Mouse (Mus musculus) adipocyte (in vitro differentiated cells): ENCODE results near the gene Rnf11.

Experiments
- DNase-seq: peaks from one replicate; pipeline ENCODE4 v3.0.0-alpha.2; 2016; ENCODE audit warnings: low spot score

Gene Rnf11

DNA sequence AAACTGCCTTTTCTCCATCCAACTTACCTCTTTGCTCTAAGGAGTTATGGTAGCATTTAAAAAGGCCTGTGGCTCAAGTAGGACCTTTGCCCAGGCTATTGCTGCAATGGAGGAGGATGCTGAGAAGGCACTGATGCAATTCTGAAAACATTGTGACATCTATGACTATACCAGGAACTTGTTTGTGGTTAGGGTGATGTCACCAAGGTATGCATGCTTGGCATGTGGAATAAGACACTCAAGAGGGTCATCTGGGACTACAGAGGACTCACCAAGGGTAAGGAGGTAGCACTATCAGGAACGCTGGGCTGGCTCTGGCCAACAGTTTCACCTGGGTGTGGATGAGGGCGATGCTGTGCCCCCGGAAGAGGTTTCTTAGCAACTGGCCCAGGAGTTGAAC is at the start of gene Rnf11:
Gene Rnf11 (minus strand): TSS at position 108 of the 400 bp plus-strand sequence.
- peak; percentile 69 for DNase-seq

GRCm38 (mm10) chr4:109531111-109531510 is 46.6 kb upstream of the Rnf11 start, which contains the start of gene 4930522H14Rik:
TSS of gene 4930522H14Rik (minus strand) at chr4:109531297.
- no peak for DNase-seq

GRCm38 (mm10) chr4:109530245-109530816 is 45.8 kb upstream of the Rnf11 start:
- DNase-seq: no peak

DNA sequence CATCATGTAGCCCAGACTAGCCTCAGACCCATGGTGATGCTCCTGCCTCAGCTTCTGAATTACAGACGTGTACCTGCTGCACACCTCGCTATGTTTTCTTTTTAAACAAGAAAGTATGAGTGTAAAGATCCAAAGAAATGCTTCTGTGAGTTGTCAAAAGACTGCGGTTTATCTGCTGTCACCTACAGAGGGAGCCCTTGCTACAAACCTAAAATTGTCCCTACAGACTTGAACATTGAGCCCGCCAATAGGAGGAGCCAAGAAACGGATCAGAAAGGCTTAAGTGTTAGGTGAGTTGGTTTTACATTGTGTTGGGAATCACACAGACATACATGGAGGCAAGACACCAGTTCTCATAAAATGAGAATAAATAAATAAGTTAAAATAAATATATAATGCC is 20.4 kb upstream of the Rnf11 start:
- DNase-seq: peak; percentile 89

DNA sequence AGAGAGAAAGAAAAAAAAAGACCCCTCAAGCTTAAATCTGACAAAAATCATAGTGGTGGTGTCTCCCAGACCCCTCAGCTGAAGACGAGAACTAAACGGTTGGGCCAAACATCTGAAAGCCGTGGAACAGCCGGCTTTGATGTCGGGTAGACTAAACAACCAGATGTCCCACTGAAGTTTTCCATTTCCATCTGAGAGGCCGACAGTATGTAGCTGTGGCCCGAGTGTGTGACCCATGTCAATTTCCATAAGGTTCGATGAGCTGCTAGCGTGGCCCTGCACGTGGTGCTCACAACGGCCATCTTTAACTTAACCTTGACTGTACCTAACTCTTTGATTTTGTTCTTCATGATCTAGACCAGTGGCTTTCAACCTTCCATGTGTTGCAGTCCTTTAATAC is 13.9 kb upstream of the Rnf11 start:
- no peak for DNase-seq

- DNase-seq: no peak
These were observed 9.1 kb upstream of the Rnf11 start for GRCm38 (mm10) chr4:109493581-109493980.

GRCm38 (mm10) chr4:109488812-109489211 is 4.3 kb upstream of the Rnf11 start:
- no peak for DNase-seq

DNA sequence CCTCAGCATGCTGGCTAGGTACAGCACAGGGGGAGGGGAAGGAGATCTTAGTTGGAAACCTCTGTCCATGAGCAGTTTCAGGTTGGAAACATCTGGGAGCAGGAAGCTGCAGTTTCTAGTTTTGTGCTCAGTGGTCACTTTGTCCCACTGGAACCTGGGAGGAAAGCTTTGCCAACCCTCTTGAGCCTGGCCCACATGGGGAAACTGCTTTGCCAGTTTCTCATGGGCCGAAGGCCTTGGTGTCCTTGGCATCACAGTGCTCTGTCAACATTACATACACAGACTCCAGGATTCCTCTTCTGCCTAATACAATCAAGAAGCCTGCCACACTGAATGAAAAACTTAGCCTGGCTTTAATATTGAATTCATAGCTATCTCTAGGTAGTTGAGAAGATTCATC is 1.8 kb downstream of the Rnf11 start:
- peak; percentile 52 for DNase-seq

- DNase-seq: no peak
These were observed 3.1 kb downstream of the Rnf11 start for GRCm38 (mm10) chr4:109481424-109481823.

DNA sequence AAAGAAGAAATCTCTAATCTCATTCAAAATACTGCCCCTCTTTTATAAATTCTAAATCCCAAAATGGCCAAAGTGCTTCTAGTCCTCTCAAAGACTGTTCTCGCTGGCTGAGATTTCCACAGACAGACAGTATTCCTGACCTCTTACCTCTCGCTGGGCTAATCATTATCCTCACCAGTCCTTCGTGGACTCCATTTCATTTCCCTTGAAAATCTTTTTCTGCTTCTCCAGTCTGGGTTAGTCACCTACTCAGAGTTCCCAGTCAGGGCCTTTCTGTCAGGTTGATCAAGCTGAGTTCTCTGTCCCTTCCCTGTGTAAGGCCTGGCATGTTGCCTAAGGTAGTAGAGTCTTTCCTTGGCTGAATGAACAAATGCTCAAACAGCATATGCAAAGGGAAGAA is 7.1 kb downstream of the Rnf11 start:
- no peak for DNase-seq

GRCm38 (mm10) chr4:109476554-109477014 is 7.9 kb downstream of the Rnf11 start:
- DNase-seq: peak; percentile 83

DNA sequence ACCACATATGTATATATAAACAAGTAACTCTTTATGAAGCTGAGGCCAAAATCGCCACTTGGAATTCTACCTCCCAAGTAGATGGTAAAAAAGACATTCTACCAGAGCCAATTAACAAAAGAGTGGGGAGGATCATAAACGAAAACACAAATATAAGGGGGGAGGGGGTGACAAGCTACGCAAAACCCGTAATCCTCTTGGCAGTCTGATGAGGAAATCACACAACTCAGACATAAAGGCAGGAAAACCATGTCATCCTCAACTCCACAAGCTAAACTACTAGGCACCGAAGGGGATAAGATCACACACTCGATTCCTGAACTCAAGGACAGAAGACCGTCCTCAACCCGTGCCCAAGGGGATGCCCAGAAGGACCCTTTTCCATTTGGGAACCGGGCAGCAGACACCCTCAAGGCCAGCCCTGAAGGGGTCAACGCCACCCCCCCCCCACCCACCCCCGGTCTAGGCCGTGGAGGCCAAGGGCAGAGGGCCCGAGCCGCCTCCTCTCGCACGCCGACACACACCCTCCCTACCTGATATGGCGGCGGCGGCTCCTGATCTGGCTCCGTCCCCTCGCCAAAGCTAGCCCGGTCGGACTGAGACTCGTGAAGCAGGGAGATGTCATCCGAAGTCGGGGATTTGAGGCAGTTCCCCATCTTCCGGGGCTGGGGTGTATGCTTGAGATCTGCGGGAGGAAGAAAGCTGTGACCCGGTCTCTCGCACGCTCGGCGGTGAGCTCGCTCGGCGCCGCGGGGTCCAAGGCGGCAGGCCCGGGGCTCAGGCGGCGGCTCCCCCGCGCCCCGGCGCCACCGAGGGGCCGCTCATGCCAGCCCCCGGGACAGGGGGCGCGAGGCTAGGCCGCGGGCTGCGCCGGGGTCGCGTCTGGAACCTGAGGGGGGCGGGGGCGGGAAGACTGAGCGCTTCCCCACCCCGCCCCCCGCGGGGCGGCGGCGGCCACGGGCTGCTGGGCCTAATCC is 8.7 kb downstream of the Rnf11 start:
- peak; percentile 63 for DNase-seq

DNA sequence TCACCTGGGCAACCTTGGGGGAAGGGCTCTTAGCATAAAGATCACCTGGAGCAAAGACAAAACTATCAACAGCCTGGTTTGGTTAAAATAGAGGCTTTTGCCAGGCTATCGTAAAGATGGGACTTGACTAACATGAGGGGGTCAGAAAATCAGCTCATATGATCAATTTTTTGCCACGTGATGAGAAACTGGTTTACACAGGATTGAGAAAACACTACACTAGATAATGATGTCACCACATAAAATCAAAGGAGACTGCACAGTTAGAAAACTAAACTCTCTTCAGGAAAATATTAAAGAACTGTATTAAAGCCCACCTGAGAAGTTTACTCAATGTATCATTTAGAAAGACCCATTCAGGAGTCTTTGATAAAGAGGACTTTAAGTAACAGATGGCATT is 9.4 kb downstream of the Rnf11 start:
- peak; percentile 37 for DNase-seq

DNA sequence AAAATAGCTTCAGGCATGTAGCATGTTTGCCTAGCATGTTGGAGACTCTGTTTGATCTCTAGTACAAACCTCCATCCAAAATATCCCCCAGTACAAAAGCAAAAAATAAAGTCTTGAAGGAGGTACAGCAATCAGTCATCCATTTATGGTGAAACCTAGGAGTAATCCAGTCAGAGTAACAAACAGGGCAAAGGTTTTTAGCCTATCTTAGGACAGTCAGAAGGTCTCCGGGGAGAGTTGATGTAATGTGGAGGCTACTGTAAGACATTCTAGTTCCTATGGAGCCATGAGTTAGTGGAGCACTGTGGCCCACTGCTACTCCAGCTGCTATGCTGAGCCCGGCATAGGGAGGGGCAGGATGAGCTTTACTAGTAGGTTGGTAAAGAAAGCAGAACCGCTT is 12.0 kb downstream of the Rnf11 start:
- peak; percentile 67 for DNase-seq

- no peak for DNase-seq
These were observed 12.9 kb downstream of the Rnf11 start for GRCm38 (mm10) chr4:109471606-109472005.

DNA sequence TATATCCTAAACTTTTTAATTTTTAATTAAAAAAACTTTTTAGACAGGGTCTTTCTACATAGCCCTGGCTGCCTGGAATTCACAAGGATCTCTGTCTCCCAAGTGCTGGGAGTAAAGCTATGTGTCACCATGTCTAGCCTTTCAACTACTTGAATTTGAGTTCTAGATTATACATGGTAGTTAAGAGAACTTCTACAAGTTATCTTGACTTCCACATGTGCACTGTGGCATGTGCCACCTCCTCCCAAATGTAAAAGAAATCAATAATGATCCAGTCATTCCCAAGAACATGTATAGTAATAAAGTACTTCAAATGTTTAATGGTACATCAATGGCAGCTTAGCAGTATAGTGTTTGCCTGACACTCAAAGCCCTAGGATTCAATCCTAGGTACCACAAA is 16.8 kb downstream of the Rnf11 start:
- no peak for DNase-seq

- no peak for DNase-seq
These were observed 20.6 kb downstream of the Rnf11 start for GRCm38 (mm10) chr4:109463892-109464291.

DNA sequence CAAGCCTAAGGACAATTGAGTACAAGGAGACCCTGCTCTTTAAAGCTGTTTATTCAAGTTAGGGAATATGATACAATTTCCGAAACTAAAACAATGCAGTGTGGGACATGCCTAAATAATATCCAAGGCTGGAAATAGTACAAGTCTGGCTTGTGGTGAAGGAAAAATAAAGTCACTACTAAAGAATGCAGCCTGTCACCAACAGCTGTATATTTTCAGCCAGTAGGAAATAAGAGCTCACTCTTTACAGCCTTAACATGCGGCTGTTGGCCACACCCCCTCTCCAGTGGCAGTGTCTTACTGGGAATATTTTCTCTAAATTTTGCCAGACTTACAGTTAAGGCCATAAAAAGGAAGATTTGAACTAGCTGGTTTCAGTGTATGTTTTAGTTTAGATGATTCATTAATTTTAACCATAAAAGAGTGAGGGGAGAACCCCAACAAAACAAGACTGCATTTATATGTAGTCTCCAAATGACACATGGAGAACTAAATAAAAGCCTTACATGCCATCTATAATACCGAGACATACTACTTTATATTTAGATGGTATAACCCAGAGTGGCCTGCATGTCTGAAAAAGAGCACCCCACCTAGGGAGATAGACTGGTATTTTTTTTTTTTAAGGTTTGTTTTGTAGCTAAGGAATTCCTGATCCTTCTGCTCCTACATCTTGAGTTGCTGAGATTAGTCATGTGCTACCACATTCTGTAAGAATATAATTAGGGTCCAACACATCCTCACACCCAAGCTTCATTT is 23.9 kb downstream of the Rnf11 start:
- peak; percentile 56 for DNase-seq

DNA sequence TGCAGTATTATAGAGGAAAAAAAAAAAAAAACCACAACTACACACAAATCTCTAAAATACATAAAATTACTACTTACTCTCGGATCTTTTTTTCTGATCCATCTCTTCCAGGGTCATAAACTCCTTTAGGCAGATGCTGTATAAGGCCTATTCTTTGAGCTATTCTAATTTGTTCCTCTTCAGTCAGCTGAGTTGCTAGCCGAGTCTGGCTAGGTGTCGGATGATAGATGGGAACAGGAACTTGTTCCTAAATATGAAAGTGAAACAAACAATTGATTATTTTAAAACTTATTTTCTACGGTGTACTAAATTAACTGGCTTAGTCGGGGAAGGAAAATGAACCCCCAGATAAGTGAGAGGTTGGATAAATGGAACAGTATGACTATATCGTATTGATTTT is 27.7 kb downstream of the Rnf11 start:
- DNase-seq: no peak

- no peak for DNase-seq
These were observed 36.0 kb downstream of the Rnf11 start for GRCm38 (mm10) chr4:109448531-109448930.

- no peak for DNase-seq
These were observed 38.6 kb downstream of the Rnf11 start for GRCm38 (mm10) chr4:109445956-109446355.

GRCm38 (mm10) chr4:109445397-109445796 is 39.1 kb downstream of the Rnf11 start:
- no peak for DNase-seq
